Mouse (Mus musculus): ENCODE results near the gene Ppm1f.
A peak's percentile ranks its signal among the peaks of the same experiment; 100 is the strongest.
"Not testable (repeated sequence)": the region's sequence is repeated elsewhere in the genome, so short reads cannot be mapped to it uniquely, and the experiment has no call there.

The Ppm1f gene

DNA sequence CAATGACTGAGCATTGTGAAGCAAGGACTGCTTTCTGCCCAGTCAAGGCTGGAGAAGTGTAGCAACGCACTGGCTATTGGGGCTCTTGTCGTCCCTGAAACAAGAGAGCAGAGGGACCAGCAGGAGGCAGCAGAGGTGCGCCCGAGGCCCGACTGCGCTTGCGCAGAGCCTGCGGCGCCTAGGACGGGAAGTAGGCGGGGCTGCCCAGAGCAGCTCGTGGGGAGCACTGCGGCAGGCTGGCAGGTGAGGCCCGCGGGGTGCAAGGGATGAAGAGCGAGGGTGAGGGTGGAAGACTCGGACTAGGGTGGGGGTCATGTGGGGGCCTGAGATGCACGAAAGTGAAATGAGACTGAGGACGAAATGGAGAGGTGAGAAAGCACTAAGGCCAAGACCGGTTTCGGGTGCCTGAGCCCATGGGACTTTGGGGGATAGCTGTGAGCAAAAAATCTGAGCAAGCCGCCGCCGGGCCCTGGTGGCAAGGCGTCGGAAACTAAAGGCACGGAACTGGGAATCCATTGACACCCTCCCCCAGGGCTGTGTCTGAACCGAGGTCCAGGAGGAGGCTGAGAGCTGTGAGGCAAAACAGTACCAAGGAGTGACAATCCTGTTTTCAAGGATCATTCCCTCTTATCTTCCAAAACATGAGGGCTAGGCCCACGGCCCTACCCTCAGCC is at the start of gene Ppm1f:
Gene Ppm1f, plus strand, starts transcription at position 88 of the 674 bp plus-strand sequence.
- peak; percentile 83 for DNase-seq (ENCODE audit: low read depth)

DNA sequence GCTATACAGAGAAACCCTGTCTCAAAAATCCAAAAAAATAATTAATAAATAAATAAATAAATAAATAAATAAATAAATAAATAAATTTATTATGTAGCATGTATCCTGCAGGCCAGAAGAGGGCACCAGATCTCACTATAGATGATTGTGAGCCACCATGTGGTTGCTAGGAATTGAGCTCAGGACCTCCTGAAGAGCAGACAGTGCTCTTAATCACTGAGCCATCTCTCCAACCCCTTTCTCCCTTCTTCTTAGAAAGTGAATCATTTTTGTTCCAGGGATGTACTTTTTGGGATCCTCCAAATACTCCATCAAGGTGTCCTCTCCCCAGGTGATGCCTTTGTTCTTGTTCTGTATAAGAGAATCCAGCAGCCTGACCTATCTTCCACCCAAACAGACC is 47.1 kb upstream of the Ppm1f start:
- no peak for DNase-seq (ENCODE audit: low read depth)

DNA sequence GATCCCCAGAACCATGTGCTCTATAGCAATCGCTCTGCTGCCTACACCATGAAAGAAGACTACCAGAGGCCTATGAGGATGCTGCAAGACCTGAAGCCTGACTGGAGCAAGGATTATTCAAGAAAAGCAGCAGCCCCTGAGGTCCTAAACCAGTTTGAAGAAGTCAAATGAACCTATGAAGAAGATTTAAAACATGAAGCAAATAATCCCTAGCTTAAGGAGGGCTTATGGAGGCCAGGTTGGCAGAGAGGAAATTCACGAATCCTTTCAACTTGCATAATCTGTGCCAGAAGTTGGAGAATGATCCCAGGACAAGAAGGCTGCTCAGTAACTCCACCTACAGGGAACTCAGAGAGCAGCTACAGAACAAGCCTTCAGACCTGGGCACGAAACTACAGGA is 43.9 kb upstream of the Ppm1f start:
- DNase-seq (ENCODE audit: low read depth), result no peak

DNA sequence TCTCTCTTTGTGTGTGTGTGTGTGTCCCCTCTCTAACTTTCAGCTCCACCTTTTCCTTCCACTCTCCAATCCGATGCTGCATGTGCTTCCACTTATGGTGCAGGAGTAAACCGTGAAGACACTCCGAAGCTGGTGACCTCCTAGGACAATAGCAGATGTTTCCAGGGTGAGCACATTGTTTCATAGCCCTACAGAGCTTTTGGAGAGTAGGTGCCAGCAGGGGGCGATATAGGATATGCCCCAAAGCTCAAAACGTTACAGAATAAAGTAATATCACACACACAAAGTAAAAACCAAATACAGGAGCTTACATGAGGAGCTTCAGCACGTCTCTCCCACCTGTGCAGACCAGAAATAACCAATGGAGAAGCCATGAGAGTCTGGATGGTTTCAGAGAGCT is 41.4 kb upstream of the Ppm1f start:
- DNase-seq (ENCODE audit: low read depth), result peak; percentile 38

DNA sequence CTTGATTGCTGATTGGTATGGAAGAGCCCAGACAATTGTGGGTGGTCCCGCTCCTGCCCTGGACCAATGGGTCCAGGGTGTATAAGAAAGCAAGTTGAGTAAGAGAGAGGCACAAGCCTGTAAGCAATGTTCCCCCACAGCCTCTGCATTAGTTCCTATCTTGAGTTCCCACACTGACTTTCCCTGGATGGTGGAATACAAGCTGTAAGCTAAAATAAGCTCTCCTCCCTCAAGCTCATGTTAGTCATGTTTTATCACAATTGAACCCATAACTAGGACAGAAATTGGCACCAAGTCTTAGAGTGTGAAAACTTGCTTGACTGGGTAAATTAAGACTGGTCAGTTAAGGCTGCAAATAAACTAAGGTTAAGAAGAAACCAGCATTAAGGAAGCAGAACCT is 40.7 kb upstream of the Ppm1f start:
- no peak for DNase-seq (ENCODE audit: low read depth)

DNA sequence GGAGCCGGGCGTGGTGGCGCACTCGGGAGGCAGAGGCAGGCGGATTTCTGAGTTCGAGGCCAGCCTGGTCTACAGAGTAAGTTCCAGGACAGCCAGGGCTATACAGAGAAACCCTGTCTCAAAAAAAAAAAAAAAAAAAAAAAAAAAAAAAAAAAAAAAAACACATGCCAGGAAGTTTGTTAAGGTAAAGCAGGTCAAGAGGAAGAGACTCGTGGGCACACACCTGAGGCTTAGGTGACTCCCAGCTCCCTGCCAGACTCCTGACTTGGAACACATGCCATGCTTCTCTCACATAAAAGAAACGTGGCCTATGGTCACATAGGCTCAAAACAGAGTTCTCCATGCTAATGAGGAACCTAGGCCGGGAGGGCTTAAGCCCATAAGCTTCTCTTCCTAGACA is 40.2 kb upstream of the Ppm1f start:
- DNase-seq (ENCODE audit: low read depth), result not testable (repeated sequence)

DNA sequence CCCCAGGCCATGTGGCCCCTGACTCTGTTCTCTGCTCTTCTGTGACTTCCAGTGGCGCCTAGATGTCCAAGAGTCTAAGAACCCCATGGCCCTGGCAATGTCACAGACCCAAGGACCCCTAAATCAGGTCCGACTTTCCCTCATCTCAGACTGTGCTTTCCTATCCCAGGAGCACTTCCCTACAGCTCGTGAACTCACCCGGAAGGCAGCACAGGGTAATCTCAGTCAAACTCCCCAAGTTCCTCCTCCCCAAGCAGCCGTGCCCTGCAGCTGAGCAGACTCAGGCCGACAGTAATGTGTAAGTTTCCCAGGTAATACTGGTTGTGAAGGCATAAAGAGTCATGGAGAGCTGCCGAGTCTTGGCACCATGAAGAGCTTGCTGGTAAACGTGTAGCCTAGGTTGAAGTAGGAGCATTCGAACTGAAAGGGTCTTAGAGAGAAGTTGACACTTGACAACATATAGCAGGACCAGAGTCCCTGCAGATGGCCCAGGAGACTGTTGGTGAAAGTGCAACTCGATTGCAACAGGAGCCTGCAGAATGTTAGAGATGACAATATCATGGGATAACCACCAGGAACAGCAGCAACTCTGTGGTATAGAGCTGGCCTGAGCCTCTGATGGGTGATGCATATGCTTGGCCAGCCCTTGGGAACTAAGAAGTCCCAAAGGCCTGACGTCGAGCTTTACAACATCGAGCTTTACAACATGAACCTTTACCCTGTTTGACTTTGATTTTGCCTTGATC is 39.4 kb upstream of the Ppm1f start:
- no peak for DNase-seq (ENCODE audit: low read depth)

DNA sequence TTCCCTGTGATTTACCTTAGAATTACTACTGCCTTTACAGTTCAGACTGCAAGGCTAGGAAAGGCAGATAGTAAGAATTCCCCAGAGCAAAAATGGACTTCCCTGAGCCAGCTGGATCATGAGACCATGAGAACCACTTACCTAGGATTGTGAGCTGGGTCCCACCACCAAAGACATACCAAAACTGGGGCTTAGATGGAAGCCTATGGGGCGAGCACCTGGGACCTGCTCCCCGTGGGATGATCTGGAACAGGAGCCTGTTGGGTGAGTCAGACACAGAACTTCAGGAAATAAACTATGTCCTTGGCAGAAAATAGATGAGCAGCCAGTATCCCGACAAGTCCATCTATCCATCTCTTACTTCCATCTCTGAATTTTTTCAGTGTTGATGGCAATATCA is 34.0 kb upstream of the Ppm1f start:
- no peak for DNase-seq (ENCODE audit: low read depth)

DNA sequence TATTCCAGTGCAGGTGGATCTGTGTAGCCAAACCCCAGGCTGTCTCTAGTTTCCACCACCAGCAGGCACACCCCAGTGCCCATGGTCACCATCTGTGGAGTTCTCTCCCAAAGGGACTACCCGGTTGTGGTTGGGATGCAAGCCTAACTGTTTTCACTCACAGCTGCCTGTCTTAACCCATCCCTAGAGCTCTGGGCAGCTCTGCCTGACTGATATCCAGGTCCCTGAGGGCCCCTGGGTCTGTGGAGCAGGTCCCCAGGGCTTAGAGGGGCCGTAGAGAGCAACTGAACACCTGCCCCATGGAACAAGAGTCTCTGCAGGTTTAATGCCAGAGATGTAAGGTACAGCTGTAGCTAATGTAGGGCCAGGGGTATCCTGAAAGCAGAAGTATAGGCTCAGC is 32.3 kb upstream of the Ppm1f start, which contains the start of gene Igll1:
Gene Igll1, minus strand, starts transcription at position 8 of the 400 bp plus-strand sequence.
- DNase-seq (ENCODE audit: low read depth), result no peak

DNA sequence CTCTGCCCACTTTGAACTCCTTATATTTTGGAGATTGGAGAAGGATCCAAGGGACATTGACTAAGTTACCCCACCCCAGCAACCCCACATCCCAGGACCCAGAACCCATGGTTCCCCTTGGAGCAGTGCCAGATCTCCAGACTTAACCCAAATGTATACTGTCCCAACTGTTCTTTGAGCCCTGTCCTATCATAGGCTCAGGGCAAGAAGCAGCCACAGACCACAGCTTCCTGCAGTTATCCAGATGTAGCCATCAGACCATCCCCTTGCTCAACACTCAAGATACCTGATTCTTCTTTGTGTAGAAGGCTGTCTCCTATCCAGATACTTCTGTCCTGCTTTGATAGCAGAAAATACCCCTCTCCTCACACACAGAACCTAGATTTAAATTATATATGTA is 31.1 kb upstream of the Ppm1f start:
- no peak for DNase-seq (ENCODE audit: low read depth)

DNA sequence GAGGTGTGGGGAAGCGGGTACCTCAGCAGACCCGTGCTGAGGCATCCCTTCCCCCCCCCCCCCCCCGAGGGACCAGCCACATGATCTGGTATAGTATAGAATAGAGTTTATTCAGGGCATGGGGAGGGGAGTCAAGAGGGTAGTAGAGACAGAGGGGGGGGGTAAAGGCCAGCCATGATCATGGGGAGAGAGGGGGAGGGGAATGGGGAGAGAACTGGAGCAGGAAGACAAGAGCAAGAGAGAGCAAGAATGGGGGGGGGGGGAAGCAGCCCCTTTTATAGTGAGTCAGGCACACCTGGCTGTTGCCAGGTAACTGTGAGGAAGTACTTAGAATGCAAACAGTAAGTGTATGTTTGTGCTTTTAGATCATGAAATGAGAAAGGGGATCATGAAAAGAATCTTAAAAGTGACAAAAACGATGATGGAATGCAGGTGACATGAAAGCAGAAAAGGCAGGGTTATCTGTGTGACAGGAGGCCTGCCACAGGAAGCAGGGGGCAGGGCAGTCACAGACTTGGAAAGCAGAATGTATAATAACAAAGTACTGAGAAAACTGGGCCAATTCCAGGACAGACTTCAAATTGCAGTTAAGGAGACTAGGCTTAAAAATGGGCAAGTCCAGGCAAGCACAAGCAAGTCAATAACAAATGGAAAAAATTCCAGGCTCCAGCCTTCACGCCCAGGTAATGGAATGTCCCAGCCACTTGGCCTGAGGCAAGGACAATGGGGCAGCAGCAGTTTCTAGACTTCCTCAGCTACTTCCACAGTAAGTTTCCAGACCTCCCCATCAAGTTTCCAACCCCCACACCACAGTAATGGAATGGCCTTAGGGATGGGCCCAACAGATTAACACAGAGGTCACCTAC is 30.3 kb upstream of the Ppm1f start:
- DNase-seq (ENCODE audit: low read depth), result no peak

DNA sequence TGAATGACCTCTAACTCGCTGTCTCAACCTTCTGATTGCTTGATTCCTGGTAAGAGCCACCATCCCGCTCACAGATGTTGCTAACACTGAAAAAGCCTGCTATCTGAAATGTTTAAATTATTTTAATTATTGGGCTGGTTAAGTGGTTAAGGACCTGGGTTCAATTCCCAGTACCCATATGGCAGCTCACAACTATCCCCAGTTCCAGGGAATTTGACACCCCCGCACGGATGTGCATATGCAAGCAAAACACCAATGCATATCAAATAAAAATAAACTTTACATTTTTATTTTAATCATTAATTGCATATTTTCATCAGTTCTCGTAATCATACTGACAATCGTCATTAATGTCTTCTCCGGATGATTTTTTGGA is 26.0 kb upstream of the Ppm1f start:
- DNase-seq (ENCODE audit: low read depth), result no peak

DNA sequence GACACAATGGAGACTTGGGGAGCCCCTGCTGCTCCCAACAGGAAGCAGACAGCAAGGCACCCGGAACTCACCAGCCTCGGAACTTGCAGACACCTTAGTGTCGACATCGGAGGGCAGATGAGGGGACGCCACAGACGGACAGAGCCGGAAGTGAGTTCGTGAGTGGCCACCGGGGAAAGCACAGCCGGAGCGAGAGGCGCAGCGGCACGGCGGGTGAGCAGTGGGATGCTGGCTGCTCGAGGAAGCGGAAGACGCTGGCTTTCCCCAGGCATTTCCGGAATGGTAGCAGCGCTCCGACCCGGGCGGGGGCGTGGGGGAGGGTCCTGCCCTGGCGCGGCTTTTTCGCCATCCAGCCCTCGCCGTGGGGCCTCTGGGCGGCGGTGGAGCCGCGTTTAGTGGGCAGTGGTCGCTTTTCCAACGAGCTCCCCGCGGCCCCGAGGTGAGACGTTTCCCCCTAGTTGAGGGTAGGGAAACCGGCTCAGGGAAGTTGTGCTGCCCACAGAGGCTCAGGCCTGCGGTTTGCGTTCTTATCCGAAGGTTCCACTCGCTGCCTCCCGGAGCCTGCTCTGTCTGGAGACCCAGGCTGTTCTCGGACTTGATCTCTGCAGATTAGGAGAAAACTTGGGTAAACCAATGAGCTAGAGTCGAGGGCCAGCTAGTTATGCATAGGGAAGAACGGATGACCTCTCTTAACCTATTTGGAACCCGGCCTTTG is 25.5 kb upstream of the Ppm1f start, which contains the start of the genes Top3b and Vpreb1:
Gene Top3b, plus strand, starts transcription at position 120 of the 715 bp plus-strand sequence.
Gene Vpreb1, minus strand, starts transcription at position 227 of the 715 bp plus-strand sequence.
- peak; percentile 88 for DNase-seq (ENCODE audit: low read depth)

DNA sequence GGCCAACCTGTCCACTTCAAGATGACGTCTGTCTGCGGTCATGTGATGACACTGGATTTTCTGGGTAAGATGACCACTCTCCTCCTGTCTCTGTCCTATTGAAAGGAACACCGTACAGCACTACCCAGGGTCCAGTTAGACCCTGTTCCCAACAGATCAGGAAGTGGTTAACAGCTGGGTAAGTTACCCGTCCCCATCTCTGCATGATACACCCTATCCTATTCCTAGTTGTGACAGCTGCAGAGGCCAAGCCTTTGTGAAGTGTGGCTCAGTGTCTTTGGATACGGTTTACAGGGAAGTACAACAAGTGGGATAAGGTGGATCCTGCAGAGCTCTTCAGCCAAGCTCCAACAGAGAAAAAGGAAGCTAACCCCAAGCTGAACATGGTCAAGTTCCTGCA is 17.2 kb upstream of the Ppm1f start:
- no peak for DNase-seq (ENCODE audit: low read depth)

DNA sequence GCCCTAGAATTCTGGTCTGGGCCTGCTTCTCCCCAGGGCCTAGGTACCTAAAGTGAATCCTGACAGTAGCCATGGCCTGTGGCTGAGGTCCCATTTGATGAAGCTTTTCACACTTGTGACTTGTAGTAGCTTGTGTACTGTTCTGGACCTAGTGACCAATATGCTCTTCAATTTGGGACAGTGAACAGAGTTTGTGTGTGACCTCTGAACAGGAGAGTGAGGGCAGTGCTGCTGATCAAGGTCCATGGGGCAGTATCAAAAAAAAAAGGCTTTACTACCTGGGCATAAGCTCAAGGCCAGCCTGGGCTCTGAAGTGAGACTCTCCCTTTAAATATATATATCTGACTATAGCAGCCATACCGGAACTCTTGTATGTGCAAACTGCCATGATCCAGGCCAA is 7.9 kb upstream of the Ppm1f start:
- no peak for DNase-seq (ENCODE audit: low read depth)

DNA sequence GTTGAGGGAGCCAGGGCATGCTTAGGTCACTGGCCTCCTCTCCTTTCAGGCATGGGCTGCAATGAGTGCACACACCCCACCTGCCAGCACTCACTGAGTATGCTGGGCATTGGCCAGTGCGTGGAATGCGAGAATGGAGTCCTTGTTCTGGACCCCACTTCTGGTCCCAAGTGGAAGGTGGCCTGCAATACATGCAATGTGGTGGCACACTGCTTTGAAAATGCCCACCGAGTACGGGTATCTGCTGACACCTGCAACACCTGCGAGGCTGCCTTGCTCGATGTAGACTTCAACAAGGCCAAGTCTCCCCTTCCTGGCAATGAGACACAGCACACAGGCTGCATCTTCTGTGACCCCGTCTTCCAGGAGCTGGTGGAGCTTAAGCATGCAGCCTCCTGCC is 3.9 kb upstream of the Ppm1f start:
- DNase-seq (ENCODE audit: low read depth), result no peak

DNA sequence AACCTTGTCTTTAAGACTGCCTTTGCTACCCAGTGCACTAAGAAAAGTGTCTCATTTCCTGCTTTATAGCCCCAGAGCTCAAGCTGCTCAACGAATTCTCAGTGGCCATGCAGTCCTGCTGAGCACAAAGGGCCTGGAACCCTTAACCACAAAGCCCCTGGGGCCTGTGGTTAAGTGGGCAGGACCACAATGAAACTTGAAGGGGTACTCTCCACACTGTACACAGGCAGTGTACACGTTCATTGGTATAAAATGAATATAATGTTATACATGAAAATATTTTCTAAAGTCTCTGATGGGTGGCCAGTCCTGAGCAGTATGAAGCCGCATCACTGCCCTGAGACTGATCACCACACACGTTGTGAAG is 271 bp upstream of the Ppm1f start:
- DNase-seq (ENCODE audit: low read depth), result no peak

DNA sequence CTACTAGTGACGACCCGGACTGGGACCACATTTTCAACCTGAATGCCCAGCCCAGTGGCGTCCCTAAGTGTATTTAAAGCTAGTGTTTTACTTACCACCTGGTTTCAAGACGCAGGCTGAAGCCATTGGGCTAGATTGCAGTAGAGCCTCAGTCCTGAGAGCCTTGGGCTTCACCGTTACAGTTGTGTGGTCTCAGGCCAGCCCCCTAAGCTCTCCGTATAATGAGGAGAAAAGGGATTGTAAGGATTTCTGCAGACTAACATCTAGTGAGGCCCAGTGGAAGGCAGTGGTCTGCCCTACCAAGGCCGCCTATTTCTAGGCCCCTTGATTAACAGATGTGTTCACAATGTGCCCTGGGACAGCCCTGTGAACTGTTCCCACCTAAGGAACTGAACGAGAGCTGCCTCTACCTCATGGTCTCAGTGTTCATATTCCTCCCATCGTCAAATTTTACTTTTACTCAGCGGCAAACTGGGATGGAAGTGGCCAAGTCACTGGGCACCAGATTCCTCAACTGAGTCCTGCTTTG is 851 bp downstream of the Ppm1f start:
- peak; percentile 6 for DNase-seq (ENCODE audit: low read depth)

DNA sequence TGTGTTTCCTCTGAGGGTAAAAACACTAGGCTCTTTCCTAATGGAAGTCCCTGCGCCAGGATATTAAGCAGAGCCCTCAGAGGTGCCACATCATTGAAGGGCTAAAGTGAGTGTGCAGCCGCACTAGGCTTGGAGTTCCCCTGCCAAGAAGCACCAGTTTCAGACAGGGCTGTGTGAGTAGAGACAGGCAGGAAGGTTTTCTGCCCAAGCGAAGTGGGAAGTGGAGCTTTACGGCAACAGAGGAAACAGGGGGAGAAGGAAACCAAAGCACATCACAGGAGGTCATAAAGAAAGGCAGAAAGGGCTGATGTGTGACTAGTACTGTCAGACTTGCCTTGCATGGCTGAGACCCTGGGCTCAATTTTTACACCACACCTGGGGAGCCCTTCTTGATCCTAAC is 6.1 kb downstream of the Ppm1f start:
- DNase-seq (ENCODE audit: low read depth), result no peak

DNA sequence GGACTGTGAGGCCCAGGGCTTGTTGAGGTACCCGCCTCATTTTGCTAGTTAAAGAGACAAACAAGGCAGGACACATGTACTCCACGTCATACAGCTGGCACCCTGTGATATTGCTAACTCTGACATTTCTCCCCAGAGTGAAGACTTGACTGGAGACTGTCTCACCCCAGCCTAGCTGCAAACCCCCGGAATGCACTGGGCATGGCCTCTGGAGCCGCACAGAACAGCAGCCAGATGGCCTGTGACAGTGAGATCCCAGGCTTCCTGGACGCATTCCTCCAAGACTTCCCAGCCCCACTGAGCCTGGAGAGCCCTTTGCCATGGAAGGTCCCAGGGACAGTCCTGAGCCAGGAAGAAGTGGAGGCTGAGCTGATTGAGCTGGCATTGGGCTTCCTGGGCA is 6.9 kb downstream of the Ppm1f start:
- DNase-seq (ENCODE audit: low read depth), result no peak

DNA sequence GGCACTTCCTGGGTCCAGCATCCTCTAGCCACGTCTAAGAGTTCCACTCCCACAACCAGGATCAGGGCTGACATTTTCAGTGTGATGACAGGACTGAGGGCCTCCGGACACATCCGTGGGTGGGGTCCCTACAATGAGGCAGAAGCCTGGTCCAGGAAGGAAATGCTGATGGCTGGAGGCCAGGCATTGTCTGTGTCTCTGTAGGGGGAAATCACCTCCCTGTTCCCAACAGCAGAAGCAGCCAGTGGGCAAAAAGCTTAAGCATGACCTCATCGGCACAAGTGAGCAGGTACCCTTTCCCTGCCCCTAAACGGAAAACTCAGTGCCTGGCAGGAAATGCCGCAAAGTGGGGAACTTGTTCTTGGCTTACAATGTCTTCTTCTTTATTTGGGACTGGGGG is 11.5 kb downstream of the Ppm1f start:
- no peak for DNase-seq (ENCODE audit: low read depth)

Measured in c-Kit-positive CD71-positive TER-119-negative erythroid progenitor cells, embryonic 14.5 days (primary cell).